Mouse (Mus musculus) induced T-regulatory cell, adult 2 months (primary cell): Measurements from ENCODE around the gene Trim47.
"Not testable (repeated sequence)": the region's sequence is repeated elsewhere in the genome, so short reads cannot be mapped to it uniquely, and the experiment has no call there.

Source experiments
- DNase-seq: peaks from one replicate; pipeline ENCODE4 v3.0.0-alpha.2; 2012; ENCODE audit warnings: low read depth

Trim47 gene

GRCm38 (mm10) chr11:116138096-116138467, 11.1 kb upstream of the Trim47 start:
- peak; percentile 57 for DNase-seq

DNA sequence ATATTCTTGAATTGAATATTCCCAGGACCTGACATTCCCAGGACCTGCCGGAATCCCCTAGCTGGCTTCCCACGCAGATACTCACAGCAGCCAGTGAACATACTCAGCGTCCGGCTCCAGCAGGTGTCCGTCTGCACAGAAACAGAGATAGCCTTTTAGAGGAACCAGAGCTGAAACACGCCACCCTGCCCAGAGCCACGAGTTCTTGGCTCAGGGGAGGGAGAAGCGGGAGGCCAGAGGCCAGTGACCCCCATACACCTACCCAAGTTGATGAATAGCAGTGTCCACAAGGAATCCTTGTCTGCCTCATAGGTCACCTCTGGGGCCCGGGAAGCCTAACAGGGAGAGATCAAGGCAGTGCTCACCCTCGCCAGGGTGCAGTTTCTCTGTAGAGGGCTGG, 7.2 kb upstream of the Trim47 start:
- DNase-seq: no peak

DNA sequence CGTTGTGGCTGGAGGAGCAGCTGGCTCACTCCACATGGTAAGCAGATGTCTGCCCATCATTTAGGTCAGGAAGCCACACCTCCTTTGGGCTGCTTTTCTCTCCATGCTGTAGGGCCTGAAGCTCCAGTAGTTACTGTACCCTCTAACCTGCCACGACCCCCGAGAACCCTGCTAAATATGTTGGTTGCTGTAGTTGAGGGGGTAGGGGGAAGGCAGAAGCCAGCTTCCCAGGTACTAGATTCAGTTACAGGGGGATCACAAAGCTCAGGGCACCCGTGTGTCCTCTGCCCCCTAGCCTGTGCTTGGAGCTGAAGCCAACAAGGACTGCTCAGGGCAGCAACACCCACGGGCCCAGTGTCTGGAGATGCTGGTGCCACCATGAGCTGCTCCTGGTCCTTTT, 6.5 kb upstream of the Trim47 start:
- no peak for DNase-seq

GRCm38 (mm10) chr11:116132366-116133333, 5.6 kb upstream of the Trim47 start:
- DNase-seq: peak; percentile 60

- no peak for DNase-seq
Observed at GRCm38 (mm10) chr11:116131349-116132170, 4.5 kb upstream of the Trim47 start.

GRCm38 (mm10) chr11:116130488-116131205, 3.6 kb upstream of the Trim47 start, which contains the start of gene Trim65:
TSS of gene Trim65 (minus strand) at chr11:116131128.
- DNase-seq: peak; percentile 96

DNA sequence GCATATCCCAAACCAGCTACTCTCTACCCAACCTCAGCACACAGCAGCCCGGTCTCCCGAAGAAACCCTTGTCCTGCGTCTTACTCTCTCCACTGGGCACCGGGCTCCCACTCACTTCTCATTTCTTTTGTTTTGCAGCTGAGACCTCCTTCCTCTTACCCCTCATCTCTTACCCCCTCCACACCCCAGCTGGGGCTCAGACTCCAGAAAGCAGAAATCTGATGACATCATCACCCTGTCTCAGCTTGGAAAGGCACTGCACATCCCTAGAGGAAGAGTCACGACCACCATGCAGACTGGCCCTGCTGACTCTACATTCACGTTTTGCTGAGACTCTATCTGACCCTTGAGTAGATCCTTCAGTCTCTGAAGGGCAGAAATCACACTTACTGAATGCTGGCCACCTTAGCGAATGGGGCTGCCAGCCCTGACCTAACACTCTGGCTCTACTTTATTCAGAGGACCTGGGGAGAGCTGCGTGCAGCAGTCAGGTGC, 3.0 kb upstream of the Trim47 start:
- DNase-seq: no peak

- no peak for DNase-seq
Observed at GRCm38 (mm10) chr11:116129091-116129790, 2.2 kb upstream of the Trim47 start.

GRCm38 (mm10) chr11:116127986-116128385, 976 bp upstream of the Trim47 start:
- DNase-seq: no peak

DNA sequence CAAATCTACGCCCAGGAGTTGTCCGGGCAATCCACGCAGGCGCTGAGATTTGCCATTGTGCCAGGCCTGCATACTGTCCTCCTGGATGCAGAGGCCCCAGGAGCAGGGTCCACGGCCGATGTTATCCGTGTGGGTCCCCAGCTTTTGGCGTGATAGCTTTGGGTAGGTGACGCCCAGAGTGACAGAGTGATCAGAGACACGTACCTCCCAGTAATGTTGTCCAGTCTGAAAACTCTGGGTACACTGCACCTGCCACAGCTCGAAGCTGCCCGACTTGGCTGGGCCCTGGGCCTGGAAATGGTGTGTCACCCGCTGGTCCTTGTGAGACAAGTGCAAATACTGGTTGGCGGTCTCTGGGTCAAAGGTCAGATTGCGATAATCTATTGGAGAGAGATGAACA, 749 bp downstream of the Trim47 start:
- no peak for DNase-seq

DNA sequence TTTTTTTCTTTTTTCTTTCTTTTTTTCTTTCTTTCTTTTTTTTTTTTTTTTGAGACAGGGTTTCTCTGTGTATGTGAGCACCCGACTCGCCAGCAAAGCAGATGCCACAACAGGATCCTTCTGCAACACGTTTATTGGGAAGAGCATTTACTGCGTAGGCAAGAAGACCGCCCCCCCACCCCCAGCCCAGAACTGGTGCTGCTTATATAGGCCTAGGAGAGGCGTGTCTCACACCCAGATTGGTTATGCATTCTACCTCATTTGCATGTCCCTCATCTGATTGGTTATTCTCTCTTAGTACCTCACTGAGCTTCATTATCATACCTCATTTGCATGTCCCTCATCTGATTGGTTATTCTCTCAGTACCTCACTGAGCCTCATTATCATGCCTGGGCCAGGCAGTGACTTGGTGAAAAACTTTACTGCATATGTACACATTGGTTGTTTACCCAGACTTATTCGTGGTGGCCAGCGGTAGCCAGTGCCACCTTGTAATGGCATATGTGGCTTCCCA, 5.2 kb downstream of the Trim47 start:
- not testable (repeated sequence) for DNase-seq

GRCm38 (mm10) chr11:116117819-116118218, 9.2 kb downstream of the Trim47 start:
- peak; percentile 58 for DNase-seq

DNA sequence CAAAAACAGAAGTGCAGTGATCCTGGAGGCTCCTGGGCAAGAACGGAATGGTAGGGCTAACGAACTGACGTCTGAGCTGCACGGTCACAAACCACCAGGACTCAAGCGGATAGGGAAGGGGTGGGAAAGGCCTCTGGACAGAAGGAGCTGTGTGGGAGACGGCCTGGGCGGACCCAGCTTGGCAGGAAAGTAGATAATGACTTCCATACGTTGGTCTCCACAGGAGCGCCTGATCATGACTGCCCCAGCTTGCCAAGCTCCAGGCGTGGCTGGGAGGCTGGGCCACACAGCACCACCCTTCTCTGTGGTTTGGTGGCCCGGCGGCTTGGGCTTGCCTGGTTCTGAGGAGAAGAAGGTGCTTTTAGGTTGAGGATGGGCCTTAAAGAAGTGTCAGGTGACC, 9.8 kb downstream of the Trim47 start:
- no peak for DNase-seq

DNA sequence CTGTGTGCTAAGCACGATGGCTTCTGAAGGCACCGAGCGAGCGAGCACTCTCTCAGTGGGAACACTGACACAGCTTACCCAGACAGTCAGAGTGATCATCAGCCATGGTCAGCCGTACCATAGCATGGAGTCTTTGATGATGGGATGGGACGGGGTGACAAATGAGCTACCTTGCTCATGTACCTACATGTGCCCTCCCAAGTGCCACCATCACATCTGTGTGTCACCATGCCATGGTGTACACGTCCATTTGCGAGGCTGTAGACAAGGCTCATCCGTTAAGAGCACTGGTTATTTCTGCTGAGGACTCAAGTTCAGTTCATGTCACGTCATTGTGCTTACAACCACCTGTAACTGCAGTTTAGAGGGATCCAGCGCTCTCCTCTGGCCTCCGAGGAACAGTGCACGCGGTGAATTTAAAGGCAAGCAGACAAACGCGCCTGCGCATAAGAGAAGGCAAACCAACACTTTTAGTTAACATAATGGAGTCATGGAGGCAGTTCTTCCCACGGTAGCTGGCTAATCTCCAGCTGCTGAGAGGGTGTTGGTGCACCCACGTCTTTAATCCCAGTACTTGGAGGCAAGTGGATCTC, 15.3 kb downstream of the Trim47 start:
- DNase-seq: no peak

DNA sequence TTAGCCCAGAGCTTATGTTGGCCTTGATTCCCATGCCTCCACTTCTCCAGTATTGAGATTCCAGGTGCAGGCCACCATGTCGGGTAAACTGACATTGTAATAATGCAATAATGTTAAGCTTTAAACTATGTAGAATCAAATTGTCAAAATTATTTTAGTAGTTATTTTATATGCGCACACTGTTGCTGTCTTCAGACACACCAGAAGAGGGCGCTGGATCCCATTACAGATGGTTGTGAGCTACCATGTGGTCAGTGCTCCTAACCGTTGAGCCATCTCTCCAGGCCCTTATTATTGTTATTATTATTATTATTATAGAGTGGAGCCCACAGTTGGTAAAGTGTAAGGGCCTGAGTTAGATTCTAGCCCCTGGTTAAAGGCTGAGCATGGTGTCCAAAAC, 15.9 kb downstream of the Trim47 start:
- no peak for DNase-seq

DNA sequence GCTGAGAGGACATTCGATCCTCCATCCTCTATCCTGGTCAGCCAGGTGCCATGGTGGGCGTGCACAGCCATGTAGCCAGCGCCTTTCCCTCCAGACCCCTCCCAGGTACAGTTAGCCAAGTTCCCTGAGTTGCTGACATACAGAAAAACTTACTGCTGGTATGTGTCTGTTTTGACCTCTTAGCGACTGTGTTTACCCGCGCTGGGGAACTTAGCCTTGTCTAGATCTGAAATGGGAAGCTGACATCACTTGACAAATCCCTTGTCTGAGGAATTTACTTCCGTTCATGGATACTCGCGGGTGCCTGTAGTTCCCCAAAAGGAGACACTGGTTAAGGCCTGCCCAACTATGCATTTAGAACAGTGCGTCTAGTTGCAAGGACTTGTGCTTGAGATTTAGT, 16.5 kb downstream of the Trim47 start:
- DNase-seq: no peak

DNA sequence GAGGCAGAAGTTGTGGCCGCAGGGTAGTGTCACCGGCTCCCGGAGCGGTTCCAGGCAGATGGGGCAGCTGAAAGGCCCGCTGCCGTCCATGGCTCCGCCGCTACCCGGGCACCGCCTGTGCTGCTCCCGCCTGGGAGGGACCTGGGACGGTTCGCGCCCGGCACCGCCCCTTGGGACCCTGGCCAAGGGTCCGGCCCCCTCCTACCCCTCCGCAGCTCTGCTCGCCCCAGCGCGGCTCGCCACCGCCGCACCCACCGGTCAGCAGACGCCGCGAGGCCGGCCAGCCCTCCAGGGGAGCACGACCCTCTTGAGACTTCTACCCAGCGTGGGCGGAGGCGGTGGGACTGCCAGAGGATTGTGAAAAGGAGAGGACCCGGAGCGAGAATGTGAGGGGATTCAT, 16.9 kb downstream of the Trim47 start:
- no peak for DNase-seq

DNA sequence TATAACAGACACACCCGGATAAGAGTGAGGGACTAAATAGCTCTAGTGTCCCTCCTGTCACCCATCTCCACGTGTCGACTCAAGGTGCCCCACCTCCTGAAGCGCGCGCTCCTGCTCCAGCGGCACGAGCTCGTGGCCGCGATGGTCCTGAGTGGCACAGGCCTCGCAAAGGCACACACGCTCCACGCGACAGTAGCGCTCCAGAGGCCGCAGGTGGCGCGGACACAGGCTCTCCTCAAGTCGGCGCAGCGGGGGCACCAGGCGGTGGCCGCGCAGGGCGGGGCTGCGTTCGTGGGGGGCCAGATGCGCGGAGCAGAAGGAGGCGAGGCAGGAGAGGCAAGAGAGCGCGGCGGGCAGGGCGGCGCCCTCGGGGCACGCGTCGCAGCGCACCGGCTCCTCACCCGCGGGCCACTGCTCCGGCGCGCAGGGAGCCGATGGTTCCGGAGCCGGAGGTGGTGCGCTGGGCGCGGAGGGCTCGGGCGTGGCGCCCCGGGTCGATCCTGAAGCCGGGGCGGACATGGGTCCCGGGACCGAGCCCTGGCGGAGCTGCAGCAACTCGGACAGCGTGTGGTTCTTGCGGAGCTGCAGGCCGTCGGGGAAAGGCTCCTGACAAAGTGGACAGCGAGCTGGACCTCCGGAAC, 17.4 kb downstream of the Trim47 start:
- DNase-seq: peak; percentile 59

- DNase-seq: no peak
Observed at GRCm38 (mm10) chr11:116108464-116109137, 18.4 kb downstream of the Trim47 start.
